Mouse (Mus musculus) ZHBTc4 (cell line): Measurements from ENCODE around the gene Atp2b2.

Experiments used
- DNase-seq: peaks from one replicate; pipeline ENCODE4 v3.0.0-alpha.2; 2011; ENCODE audit warnings: low read depth, low spot score

The Atp2b2 gene

DNA sequence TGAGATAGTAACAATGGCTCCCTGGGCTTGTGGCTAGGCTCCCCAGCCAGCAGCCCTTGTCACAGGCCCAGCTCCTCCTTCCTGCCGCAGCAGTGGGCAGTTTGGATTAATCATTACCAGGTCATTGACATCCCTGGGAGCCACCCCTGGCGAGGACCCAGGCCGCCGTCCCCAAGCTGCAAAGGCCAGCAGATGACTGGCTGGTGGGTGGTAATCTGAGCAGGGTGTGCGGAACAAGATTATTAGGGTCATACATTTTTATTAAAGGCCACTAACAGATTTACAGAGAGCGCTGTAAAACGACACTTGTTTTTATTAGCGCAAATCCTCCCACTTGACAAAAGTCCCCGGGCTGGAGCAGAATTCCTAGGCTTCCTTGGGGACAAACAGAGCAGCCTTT is 29.6 kb downstream of the Atp2b2 start:
- DNase-seq: no peak

DNA sequence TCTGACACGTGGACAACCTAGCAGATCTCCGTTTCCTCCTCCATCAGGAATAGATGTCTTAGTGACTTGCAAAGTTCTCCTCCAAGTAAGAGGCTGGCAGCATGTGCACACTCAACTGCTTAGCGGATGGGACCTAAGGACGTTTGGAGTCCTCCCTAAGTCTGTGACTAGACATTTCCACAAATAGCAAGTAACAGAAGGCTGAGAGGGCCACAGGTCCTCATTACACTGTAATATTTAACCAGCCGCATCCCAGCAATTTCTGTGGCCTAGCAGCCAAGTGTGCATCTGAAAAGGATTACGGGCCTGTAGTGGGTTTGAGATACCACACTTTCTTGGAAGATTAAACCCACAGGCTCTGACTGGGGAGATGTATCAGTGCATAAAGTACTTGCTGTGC is 30.4 kb downstream of the Atp2b2 start:
- DNase-seq: no peak

DNA sequence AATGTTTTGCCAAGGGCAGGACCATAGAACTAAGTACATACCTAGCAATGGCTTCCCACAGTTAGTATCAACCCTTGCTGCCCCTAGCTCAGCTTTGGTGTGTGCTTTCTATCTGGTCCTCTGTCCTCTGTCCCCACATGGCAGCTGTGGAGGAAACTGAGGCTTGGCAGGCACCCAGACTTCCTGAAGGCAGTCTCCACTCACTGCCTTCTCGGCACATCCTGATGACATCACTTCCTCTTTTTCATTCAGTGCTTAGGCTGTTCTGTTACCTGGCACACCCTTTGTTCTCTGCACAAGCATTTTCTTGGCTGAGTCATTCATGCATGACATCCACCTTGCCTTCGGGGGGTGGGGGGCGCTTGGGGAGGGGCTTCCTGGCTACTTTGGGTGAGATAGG is 38.6 kb downstream of the Atp2b2 start:
- DNase-seq: no peak

DNA sequence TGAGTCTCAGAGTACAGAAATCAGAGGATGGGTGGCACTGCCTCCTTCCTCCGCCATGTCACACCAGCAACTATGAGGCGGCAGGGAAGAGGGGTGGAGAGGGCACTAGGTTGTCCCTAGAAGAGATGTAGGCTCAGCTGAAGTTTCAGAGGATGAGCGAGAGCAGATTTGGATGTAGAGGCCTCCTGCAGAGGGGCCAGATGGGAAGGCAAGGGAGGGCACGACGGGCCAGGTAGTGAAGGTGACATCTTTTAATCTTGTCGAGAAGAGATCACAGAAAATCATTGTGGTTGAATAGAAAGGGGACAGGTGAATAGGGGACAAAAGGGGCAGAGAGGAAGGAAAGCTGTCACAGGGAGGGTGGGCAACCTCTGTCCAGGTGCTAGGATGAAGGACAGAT is 41.5 kb downstream of the Atp2b2 start:
- DNase-seq: no peak

DNA sequence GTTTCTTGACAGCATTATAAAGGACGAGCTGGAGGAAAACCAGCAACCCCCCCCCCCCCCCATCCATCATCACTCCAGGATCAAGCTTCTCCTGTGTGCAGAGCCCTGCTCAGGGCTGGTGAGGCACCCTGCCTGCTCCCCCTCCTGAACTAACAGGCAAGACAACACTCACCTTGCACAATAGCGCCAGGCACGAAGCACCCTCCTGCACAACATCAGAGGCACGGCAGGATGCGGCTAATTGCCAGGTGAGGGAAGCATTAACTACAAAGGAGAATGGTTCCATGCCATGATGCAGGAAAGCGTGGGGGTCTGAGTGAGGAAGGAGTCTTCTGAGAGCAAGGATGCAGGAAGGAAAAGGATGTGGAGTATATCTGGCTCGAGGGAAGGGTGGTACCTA is 42.1 kb downstream of the Atp2b2 start:
- no peak for DNase-seq

DNA sequence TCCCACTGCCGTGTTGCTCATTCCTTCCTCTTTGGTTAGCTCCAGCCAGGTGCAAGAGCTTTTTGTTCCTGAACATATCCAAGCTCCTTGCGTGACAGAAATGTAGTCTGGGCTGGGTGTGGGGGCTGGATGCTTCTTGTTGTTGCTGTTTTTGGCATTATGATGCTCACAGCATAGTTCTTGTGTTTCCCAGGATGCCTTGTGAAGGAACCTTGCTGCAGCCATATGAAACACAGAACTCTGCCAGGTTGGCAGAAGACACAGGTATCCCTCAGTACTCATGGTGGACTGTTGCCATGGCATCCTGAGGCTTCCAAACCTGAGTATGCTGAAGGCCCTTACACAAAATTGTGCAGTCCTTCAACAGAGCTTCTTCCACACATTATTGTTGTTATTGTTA is 44.0 kb downstream of the Atp2b2 start:
- DNase-seq: no peak

DNA sequence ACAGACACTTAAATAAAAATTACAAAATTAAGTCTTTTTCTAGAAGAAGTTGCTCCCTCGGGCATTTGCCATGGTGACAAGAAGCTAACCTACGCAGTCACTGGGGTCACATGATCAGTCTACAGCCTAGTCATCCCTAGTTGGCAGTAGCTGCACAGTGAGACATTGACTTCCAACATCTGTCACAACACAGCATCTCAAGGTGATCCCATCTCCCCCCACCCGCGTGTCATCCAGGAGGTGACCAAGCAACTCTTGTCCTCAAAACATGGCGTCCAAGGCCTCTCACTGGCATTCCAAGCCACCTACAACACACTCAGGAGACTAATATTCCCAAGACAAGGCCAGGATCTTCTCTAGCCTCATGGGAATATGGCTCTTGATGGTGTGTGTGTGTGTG is 48.2 kb downstream of the Atp2b2 start:
- no peak for DNase-seq

DNA sequence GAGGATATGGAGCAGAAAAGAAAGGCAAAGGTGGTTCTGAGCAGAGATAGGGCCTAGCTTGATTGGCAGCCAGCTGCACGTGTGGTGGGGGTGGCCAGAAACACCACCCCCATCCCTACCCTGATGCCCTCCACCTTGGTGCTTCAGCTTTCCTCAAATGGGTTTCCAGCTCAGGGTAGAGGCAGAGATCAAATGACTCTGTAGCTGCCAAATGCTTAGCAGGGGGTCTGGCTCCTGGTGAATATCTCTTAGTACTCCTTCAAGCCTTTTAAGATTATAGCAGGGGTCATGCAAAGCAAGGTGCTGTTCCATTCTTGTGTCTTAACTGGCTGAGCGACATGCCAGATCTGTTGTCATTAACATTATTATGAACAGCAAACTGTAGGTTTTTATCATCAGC is 50.3 kb downstream of the Atp2b2 start:
- DNase-seq: no peak

DNA sequence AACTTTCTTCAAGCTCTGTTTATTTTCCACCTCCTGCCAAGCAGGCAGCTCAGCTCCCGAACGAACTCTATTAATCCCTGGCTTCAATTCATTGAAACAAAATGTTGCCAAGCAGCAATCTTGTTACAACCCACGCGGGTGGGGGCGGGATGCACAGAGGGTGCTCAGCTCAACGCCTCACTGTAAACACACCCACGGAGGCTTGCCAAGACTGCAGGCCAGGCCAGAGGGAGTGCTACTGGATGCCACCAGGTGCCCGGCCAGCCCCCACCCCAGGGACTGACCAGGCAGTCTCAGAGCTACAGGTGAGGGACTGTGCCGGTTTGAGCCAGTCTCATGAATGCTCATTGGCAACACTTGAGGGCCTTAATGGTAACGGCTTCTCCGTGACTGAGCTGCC is 50.9 kb downstream of the Atp2b2 start:
- DNase-seq: no peak

DNA sequence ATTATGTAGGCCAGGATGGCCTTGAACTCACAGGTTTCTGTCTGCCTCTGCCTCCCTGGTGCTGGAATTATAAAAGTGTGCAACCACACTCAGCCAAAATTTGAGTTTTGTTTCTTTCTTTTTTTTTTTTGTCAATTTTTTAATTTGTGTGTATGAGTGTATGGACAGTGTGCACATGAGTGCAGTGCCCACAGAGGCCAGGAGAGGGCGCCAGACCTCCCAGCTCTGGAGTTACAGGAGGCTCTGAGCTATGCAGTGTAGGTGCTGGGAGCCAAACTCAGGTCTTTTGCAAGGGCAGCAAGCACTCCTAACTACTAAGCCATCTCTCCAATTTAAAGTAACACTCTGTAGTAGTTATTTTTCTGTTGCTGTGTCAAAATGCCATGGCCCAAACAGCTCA is 52.4 kb downstream of the Atp2b2 start:
- DNase-seq: peak; percentile 45

DNA sequence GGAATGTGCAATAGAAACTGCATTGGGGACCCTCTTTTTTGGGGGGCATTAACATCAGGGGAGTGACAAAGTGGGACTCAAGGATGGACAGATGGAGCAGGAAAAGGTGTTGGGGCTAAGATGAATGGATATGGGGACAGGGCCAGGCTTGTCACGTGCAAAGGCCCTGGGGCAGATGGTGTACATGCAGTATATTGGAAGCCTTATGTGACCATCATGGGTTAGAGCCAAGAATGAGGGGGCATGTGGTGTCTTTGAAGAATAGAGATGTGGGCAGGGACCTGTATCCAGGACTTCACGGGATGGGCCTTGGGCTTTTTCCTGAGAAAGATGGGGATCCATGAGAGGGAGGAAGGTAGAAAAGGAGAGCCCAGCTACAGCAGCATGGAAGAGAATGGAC is 53.9 kb downstream of the Atp2b2 start:
- no peak for DNase-seq

DNA sequence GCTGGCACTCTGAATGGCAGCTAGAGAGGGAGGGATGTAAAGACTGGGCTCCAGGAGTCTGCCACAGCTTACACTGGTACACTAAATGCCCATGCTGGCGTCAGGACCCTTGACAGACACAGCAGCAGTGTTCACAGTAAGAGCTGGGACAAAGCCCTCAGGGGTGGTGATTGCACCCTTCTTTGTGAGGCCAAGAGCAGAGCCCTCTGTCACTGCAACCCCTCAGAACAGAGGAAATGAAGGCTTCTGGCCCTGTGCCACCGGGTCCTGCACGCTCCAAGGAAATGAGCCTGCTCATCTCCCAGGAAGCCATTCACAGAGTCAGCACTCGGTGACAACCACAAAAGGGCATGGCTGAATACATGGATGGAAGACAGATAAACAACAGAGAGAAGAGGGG is 55.7 kb downstream of the Atp2b2 start:
- DNase-seq: no peak

DNA sequence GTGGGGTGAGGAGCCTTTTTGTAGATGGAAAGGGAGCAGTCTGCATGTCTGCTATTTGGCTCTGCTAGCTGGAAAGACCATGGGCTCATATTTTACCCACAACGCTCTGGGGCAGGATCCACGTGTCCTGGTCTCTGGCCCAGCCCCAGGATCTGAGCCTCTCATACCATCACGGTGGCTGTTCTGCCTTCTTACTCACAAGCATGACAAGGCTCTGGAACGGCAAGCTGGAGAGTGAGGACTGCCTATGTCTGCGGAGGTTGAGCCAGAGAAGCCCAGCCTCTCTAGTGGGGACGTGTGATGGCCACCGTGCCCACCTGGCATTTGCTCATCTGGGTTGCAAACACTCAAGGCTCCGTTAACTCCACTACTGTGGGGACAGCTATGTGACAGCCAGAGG is 63.7 kb downstream of the Atp2b2 start:
- DNase-seq: no peak

DNA sequence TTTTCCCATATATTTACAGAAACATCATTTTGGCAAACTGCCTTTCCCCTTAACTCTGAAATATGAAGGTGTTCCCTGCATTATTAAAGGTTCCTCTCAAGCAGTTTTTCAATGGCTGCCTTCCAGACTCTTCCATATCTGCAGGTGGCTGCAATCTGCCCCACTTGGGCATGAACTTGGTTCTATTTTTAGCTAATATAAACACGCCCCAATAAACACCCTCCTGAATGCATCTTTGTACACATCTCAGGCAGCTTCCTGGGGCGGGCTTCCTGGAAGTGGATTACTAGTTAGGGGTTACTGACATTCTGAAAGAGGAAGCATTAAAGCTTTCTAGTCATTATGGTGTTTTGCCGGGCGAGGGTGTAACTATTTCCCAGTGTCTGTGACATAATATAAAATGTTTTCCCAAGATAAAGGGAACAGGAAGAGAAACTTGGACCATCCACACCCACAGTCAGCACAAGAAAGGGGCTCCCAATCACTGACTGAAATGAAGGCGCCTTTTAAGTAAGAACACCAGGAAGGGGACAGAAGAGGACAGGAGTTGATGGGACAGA is 64.2 kb downstream of the Atp2b2 start:
- no peak for DNase-seq

DNA sequence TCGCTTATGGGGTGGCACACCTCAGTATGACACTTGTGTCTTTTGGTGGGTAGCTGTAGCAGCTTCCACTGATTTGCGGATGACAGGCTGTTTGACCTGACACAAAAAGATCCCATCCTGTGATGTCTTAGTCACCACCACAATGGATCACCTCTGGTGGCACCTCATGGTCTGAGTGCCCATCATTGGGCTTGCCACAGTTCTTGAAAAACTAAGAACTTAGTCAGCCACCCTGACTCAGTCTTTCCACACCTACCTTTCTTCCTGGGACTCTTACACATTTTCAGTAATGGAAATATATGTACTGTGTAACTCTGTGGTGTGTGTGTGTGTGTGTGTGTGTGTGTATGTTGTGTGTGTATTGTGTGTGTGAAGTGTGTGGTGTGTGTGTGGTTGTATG is 71.5 kb downstream of the Atp2b2 start:
- DNase-seq: no peak

DNA sequence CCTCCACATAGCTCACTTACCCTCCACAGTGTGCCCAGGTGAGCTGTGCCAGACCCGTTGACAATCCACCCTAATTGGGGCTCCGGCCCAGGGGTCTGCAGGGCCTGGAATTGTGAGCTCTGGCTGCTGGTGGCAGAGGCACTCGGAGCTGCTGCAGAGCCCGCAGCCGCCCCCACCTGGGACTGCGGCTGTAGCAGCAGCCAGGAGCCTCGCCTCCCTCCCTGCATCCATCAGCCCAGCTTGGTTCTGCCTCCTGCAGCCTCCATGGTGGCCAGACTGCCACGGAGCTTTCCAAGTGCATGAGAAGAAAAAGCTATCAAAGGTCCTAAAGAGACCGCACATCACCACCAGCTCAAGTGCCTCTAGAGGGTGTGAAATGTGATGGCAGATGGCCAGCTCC is 71.9 kb downstream of the Atp2b2 start:
- DNase-seq: no peak

DNA sequence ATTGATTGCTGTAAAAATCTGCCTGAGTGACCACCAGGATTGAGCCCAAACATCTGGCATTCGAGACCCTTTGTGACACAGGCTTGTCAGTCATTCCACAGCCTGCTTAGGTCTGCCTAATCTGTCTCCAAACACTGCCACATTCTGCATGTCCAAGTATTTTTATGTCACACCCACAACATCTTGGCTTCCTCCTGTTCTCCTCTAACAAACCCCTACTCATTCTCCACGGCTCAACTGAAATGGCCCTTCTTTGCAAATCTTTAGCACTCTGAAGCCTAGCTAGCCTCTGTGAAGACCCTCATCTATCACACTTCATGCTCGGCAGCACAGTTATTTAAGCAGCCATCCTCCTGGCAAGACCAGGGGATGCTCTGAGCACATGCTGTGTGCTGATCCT is 72.7 kb downstream of the Atp2b2 start:
- DNase-seq: no peak

DNA sequence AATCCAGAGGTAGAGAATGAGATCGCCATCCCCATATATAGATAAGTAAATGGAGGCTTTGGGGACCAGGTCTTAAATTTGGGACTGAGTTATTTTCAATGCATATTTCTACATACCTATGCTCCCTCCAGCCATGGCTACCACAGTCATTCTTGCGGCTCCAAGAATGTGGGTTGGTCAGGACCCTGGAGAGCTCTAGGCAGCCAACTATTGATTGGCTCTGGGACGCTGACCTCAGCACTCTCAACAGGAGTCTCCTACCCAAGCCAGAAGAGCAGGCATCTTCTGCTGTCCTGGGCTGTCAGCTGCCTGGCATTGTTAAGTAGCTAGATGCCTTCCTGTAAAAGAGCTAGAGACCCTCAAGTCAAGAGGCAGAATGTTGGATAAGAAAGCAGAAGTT is 79.6 kb downstream of the Atp2b2 start:
- peak; percentile 70 for DNase-seq

DNA sequence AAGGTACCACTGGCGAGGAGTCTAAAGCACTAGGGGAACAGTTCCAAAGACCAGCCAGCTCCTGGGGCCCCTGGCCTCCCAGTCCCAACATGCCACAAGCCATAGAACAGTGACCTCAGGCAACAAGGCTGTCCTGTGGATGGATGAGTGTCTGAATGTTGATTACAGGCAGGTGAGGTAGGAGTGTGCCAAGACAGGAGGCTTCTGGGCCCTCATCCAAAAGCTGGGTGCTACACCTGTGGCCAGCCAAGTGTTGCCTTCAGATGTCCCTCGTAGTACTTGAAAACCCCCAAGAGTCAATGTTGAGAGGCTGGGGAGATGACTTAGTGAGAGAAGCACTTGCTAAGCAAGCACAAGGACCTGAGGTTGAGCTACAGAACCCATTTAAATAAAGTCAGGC is 80.8 kb downstream of the Atp2b2 start:
- DNase-seq: no peak

DNA sequence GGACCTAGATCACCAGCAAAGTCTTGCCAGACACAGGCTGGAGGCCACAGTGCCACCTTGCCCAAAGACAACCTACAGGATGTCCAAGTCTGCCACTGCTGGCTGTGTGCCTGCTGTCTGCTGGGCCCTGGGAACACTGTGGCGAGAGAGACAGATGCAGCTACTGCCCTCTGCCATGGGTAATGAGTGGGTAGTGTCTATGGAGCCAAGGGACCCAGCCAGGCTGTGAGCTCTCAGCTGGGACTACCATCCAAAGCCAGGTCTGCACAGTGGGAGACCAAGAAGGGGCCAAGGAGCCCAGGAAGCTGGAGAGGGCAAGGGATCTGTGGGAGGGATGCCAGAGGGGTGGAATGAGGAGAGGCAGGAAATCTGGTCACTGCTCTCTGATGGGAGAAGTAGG is 83.1 kb downstream of the Atp2b2 start:
- no peak for DNase-seq

DNA sequence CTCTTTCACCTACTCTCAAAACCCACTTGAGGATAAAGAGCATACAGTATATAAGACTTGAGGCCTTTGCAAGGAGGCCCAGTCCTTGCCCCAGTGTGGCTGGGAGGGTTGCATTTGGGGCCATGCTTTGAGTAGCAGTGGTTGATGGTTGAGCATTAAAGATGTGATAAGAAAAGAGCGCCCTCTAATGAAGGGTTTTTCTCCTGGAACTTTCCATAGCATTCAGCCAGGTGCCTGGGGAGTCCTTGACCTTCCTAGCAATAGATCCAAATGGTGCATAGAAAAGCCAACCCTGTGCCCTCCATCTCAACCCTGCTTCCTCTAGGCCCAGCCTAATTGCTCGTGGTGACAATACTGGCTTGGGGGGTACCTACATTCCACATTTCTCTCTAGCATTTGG is 83.7 kb downstream of the Atp2b2 start:
- DNase-seq: no peak

DNA sequence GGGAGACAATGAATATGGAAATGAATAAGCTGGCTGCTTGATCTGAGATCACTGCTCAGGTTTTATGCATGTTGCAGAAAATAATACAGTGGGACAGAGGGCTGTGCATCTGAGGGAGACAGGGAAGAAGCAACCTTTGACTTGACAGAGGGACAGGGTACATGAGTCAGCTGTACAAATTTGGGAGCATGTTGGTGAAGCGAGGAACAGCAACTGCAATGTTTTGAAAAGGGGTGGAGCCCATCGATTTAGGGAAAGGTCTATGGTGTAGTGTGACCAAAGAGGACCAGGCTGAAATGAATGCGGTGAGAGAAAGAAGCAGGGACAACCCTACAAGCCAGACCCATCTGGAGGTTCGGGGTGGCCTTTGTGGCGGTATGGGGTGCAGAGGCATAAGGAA is 84.4 kb downstream of the Atp2b2 start:
- DNase-seq: no peak

DNA sequence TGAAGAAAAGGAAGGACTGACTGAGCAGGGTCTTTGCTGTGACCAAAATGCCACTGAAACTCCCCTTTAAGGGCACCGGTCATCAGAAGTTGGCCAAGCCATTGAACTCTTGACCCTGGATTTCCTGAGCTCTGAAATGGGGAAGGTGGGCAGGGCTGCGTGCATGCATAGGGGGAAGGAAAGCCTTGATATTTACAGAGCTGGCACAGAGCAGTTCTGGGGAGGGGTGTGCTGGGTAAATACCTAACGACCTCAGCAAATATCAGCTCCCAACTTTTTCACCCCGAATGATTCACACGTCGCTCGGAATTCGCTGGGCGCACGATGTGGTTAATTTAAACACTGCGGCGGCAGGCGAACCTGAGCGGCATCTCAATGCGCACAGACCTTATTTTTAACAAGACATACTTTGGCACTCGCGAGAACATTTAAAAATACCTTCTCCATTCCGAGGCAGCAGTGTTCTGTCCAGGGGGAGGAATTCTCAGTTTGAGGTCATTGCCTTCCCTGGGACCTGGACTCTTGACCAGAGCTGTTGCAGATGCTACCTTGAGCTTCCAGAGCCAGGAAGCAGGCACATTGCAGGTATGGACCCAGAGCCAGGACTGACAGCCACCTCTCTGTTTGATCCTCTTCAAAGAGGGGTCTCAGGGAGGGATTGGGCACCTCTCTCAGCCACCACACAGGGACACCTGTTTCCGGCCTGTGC is 85.0 kb downstream of the Atp2b2 start:
- DNase-seq: no peak

DNA sequence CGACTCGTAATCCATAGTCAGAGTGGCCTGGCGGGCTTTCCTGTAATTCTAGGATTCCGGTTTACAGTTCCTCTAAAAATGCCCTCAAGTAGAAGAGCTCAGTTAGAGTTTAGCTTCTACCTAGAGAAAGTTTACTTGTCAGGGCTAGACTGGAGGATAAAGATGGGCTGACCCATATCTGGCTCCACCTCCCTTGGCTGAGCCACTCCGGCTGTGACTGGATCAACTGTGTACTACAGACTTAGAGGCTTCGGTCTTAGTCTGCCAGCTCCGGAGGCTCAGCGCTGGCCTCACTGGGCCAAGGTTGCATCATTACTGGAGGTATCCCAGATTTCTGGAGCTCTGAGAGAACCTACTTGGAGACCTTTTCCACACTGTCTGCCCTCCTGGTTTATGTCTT is 94.9 kb downstream of the Atp2b2 start:
- peak; percentile 22 for DNase-seq
